Mouse (Mus musculus): ENCODE measurements around the gene Ncam1. TPM values are rescaled to one million over a fixed set of nuclear protein-coding genes. Genes with fewer than 3 reads are reported as not detected.

Ncam1 gene
- total and polyA plus RNA-seq, 3 experiments, result 0.05 to 2.1 TPM; not detected in 1

- Histone ChIP-seq H3K4me1 (ENCODE audit: insufficient read depth, low read depth, low read length) (no peaks in the 10 kb centered on the region), H3K4me3 (ENCODE audit: low read depth, low read length) (no peak overlapping the region), H3K36me3 (replicated peaks) (no peaks in the 10 kb centered on the region), H3K27me3 (ENCODE audit: insufficient read depth, low read length) (no peaks in the 10 kb centered on the region), H3K9me3 (replicated peaks) (peaks cover 3% of the 10 kb centered on the region)
- TF ChIP-seq GATA2 (IDR thresholded peaks at IDR 0.05; ENCODE audit: borderline replicate concordance, low read depth, low read length) (no peak), CTCF (IDR thresholded peaks at IDR 0.05; ENCODE audit: low read depth, low read length) (no peak), POLR2AphosphoS5 (IDR thresholded peaks at IDR 0.05; ENCODE audit: insufficient replicate concordance, low read depth, low read length) (no peak), TAL1 (conservative IDR thresholded peaks at IDR 0.05; ENCODE audit: low read depth, low read length) (no peak), GATA1 (IDR thresholded peaks at IDR 0.05; ENCODE audit: borderline replicate concordance, low read length) (no peak)
- ATAC-seq (ENCODE audit: extremely low read depth, insufficient number of reproducible peaks, low FRiP score, poor library complexity, severe bottlenecking), result no peak
- no peak for DNase-seq (ENCODE audit: low spot score)
Observed at GRCm38 (mm10) chr9:49606317-49606716, 192.4 kb downstream of the Ncam1 start.

- ATAC-seq (ENCODE audit: extremely low read depth, insufficient number of reproducible peaks, low FRiP score, poor library complexity, severe bottlenecking) (no peak), DNase-seq (ENCODE audit: low spot score) (no peak)
- no peaks in the 10 kb centered on the region for H3K4me1 ChIP-seq (ENCODE audit: insufficient read depth, low read depth, low read length)
- no peak overlapping the region for H3K4me3 ChIP-seq (ENCODE audit: low read depth, low read length)
- peaks cover 3% of the 10 kb centered on the region for H3K9me3 ChIP-seq (replicated peaks)
- no peaks in the 10 kb centered on the region for H3K27me3 ChIP-seq (ENCODE audit: insufficient read depth, low read length)
- no peaks in the 10 kb centered on the region for H3K36me3 ChIP-seq (replicated peaks)
- no peak for TF ChIP-seq GATA2 (IDR thresholded peaks at IDR 0.05; ENCODE audit: borderline replicate concordance, low read depth, low read length)
- no peak for TF ChIP-seq GATA1 (IDR thresholded peaks at IDR 0.05; ENCODE audit: borderline replicate concordance, low read length)
Observed at GRCm38 (mm10) chr9:49605791-49606190, 192.9 kb downstream of the Ncam1 start.

GRCm38 (mm10) chr9:49605351-49605750 lies 193.4 kb downstream of the Ncam1 start:
- Histone ChIP-seq H3K4me1 (ENCODE audit: insufficient read depth, low read depth, low read length) (no peaks in the 10 kb centered on the region), H3K4me3 (ENCODE audit: low read depth, low read length) (no peak overlapping the region), H3K27me3 (ENCODE audit: insufficient read depth, low read length) (no peaks in the 10 kb centered on the region), H3K36me3 (replicated peaks) (no peaks in the 10 kb centered on the region), H3K9me3 (replicated peaks) (peaks cover 3% of the 10 kb centered on the region)
- DNase-seq (ENCODE audit: low spot score), result no peak
- no peak for ATAC-seq (ENCODE audit: extremely low read depth, insufficient number of reproducible peaks, low FRiP score, poor library complexity, severe bottlenecking)
- no peak for TF ChIP-seq GATA2 (IDR thresholded peaks at IDR 0.05; ENCODE audit: borderline replicate concordance, low read depth, low read length)
- no peak for TF ChIP-seq POLR2AphosphoS5 (IDR thresholded peaks at IDR 0.05; ENCODE audit: insufficient replicate concordance, low read depth, low read length)
- TF ChIP-seq CTCF (IDR thresholded peaks at IDR 0.05; ENCODE audit: low read depth, low read length), result no peak
- TF ChIP-seq GATA1 (IDR thresholded peaks at IDR 0.05; ENCODE audit: borderline replicate concordance, low read length), result no peak
- TF ChIP-seq TAL1 (conservative IDR thresholded peaks at IDR 0.05; ENCODE audit: low read depth, low read length), result no peak

- TF ChIP-seq GATA1 (IDR thresholded peaks at IDR 0.05; ENCODE audit: borderline replicate concordance, low read length), result no peak
- no peak for TF ChIP-seq POLR2AphosphoS5 (IDR thresholded peaks at IDR 0.05; ENCODE audit: insufficient replicate concordance, low read depth, low read length)
- TF ChIP-seq GATA2 (IDR thresholded peaks at IDR 0.05; ENCODE audit: borderline replicate concordance, low read depth, low read length), result no peak
- no peak for TF ChIP-seq CTCF (IDR thresholded peaks at IDR 0.05; ENCODE audit: low read depth, low read length)
- no peak for TF ChIP-seq TAL1 (conservative IDR thresholded peaks at IDR 0.05; ENCODE audit: low read depth, low read length)
- Histone ChIP-seq H3K27me3 (ENCODE audit: insufficient read depth, low read length) (no peaks in the 10 kb centered on the region), H3K9me3 (replicated peaks) (peaks cover 12% of the 10 kb centered on the region), H3K36me3 (replicated peaks) (no peaks in the 10 kb centered on the region), H3K4me3 (ENCODE audit: low read depth, low read length) (no peak overlapping the region), H3K4me1 (ENCODE audit: insufficient read depth, low read depth, low read length) (no peaks in the 10 kb centered on the region)
- DNase-seq (ENCODE audit: low spot score) (no peak), ATAC-seq (ENCODE audit: extremely low read depth, insufficient number of reproducible peaks, low FRiP score, poor library complexity, severe bottlenecking) (no peak)
Observed at GRCm38 (mm10) chr9:49601215-49601614, 197.5 kb downstream of the Ncam1 start.

GRCm38 (mm10) chr9:49595635-49596348 lies 202.9 kb downstream of the Ncam1 start:
- no peak overlapping the region for H3K4me3 ChIP-seq (ENCODE audit: low read depth, low read length)
- ATAC-seq (ENCODE audit: extremely low read depth, insufficient number of reproducible peaks, low FRiP score, poor library complexity, severe bottlenecking) (no peak), DNase-seq (ENCODE audit: low spot score) (no peak)
- peaks cover 17% of the 10 kb centered on the region for H3K9me3 ChIP-seq (replicated peaks)
- H3K36me3 ChIP-seq (replicated peaks), result no peaks in the 10 kb centered on the region
- no peaks in the 10 kb centered on the region for H3K27me3 ChIP-seq (ENCODE audit: insufficient read depth, low read length)
- no peak for TF ChIP-seq CTCF (IDR thresholded peaks at IDR 0.05; ENCODE audit: low read depth, low read length)
- no peak for TF ChIP-seq GATA1 (IDR thresholded peaks at IDR 0.05; ENCODE audit: borderline replicate concordance, low read length)
- no peak for TF ChIP-seq GATA2 (IDR thresholded peaks at IDR 0.05; ENCODE audit: borderline replicate concordance, low read depth, low read length)
- no peak for TF ChIP-seq POLR2AphosphoS5 (IDR thresholded peaks at IDR 0.05; ENCODE audit: insufficient replicate concordance, low read depth, low read length)
- TF ChIP-seq TAL1 (conservative IDR thresholded peaks at IDR 0.05; ENCODE audit: low read depth, low read length), result no peak
- H3K4me1 ChIP-seq (ENCODE audit: insufficient read depth, low read depth, low read length), result no peaks in the 10 kb centered on the region

GRCm38 (mm10) chr9:49594876-49595634 lies 203.7 kb downstream of the Ncam1 start:
- DNase-seq (ENCODE audit: low spot score), result no peak

More at GRCm38 (mm10) chr9:49594876-49595634, 203.7 kb downstream of the Ncam1 start:
- Histone ChIP-seq H3K4me1 (ENCODE audit: insufficient read depth, low read depth, low read length) (no peaks in the 10 kb centered on the region), H3K4me3 (ENCODE audit: low read depth, low read length) (no peak overlapping the region), H3K9me3 (replicated peaks) (peaks cover 20% of the 10 kb centered on the region), H3K36me3 (replicated peaks) (no peaks in the 10 kb centered on the region), H3K27me3 (ENCODE audit: insufficient read depth, low read length) (no peaks in the 10 kb centered on the region)
- no peak for ATAC-seq (ENCODE audit: extremely low read depth, insufficient number of reproducible peaks, low FRiP score, poor library complexity, severe bottlenecking)
- TF ChIP-seq GATA2 (IDR thresholded peaks at IDR 0.05; ENCODE audit: borderline replicate concordance, low read depth, low read length), result no peak
- TF ChIP-seq CTCF (IDR thresholded peaks at IDR 0.05; ENCODE audit: low read depth, low read length), result no peak
- TF ChIP-seq TAL1 (conservative IDR thresholded peaks at IDR 0.05; ENCODE audit: low read depth, low read length), result no peak
- TF ChIP-seq POLR2AphosphoS5 (IDR thresholded peaks at IDR 0.05; ENCODE audit: insufficient replicate concordance, low read depth, low read length), result no peak
- no peak for TF ChIP-seq GATA1 (IDR thresholded peaks at IDR 0.05; ENCODE audit: borderline replicate concordance, low read length)
